Mouse (Mus musculus) liver, adult 2 months (tissue): ENCODE data around the gene Tead2. TPM values are rescaled to one million over a fixed set of nuclear protein-coding genes. Genes with fewer than 3 reads are reported as not detected.

Experiments used
- DNase-seq: peaks from one replicate; pipeline ENCODE4 v3.0.0-alpha.2; 2011; ENCODE audit warnings: low read depth, low spot score; ENCODE audit errors: extremely low read depth
- H3K27ac ChIP-seq: fragments of 200-500 bp; replicated peaks from 2 replicates; pipeline ENCODE4 v1.5.1; 2012; ENCODE audit warnings: low read depth, mild to moderate bottlenecking, control low read depth, inconsistent platforms, low read length; ENCODE audit not compliant: insufficient read depth
- H3K27me3 ChIP-seq: fragments of 200-500 bp; 2 replicates; pipeline ENCODE4 v1.6.1; 2012; ENCODE audit warnings: mild to moderate bottlenecking, moderate library complexity, low read length, inconsistent platforms; ENCODE audit not compliant: control insufficient read depth, insufficient read depth
- H3K36me3 ChIP-seq: fragments of 200-500 bp; 2 replicates; pipeline ENCODE4 v1.6.1; 2012; ENCODE audit warnings: low read length, inconsistent platforms; ENCODE audit not compliant: control insufficient read depth, insufficient read depth
- H3K4me1 ChIP-seq: fragments of 200-500 bp; 2 replicates; pipeline ENCODE4 v1.6.1; 2011; ENCODE audit warnings: low read length; ENCODE audit not compliant: control insufficient read depth, insufficient read depth
- H3K4me3 ChIP-seq: fragments of 200-500 bp; 2 replicates; pipeline ENCODE4 v1.5.1; 2011; ENCODE audit warnings: low read depth, mild to moderate bottlenecking, control low read depth, low read length, moderate library complexity; ENCODE audit not compliant: insufficient read depth
- H3K79me2 ChIP-seq: fragments of 200-500 bp; 2 replicates; pipeline ENCODE4 v1.6.1; 2012; ENCODE audit warnings: inconsistent platforms, mild to moderate bottlenecking, low read length, moderate library complexity; ENCODE audit not compliant: control insufficient read depth, insufficient read depth
- H3K9ac ChIP-seq: fragments of 200-500 bp; 2 replicates; pipeline ENCODE4 v1.6.1; 2012; ENCODE audit warnings: low read depth, mild to moderate bottlenecking, control low read depth, inconsistent platforms, low read length
- CTCF ChIP-seq: fragments of 200-500 bp; IDR thresholded peaks from 2 replicates; pipeline ENCODE4 v1.5.1; 2011; ENCODE audit warnings: low read depth, low read length, control low read depth
- POLR2A ChIP-seq: fragments of 200-500 bp; IDR thresholded peaks from 2 replicates; pipeline ENCODE4 v1.6.1; 2011; ENCODE audit warnings: low read length, control low read depth; ENCODE audit not compliant: insufficient read depth; ENCODE audit errors: extremely low read depth
- WGBS: fragments of 180-500 bp; shearing (Covaris S2); methylation state at CpG from one replicate; pipeline ENCODE4 v1.1.7; 2018; 5-methylcytosine and 5-hydroxymethylcytosine counted together
- polyA plus RNA-seq: library from polyadenylated mRNA; depleted of rRNA; stranded (reverse); fragments of >200 nt; gene quantifications from 2 replicates; pipeline ENCODE4 v1.2.3, GENCODE M21; 2012
- total RNA-seq: library from RNA; depleted of rRNA; stranded (reverse); fragments of >200 nt; gene quantifications from 2 replicates; pipeline ENCODE4 v1.2.3, GENCODE M21; 2014

Gene Tead2
- total and polyA plus RNA-seq, 2 experiments = 1.5 to 2.9 TPM

- no peaks in the 10 kb centered on the region for H3K36me3 ChIP-seq
- no peaks in the 10 kb centered on the region for H3K79me2 ChIP-seq
- no peak overlapping the region for H3K4me3 ChIP-seq
- no peak overlapping the region for H3K9ac ChIP-seq
- DNase-seq = no peak
- 97% methylated on average over 11 of the region's 11 CpGs for WGBS
- H3K4me1 ChIP-seq = peaks cover 4% of the 10 kb centered on the region; the same call in 1 of the 2 replicates
- no peak for TF ChIP-seq POLR2A
- no peak for TF ChIP-seq CTCF
- H3K27ac ChIP-seq = no peak overlapping the region
- peaks cover 4% of the 10 kb centered on the region; the same call in 1 of the 2 replicates for H3K27me3 ChIP-seq
These were observed 16.4 kb downstream of the Tead2 start for GRCm38 (mm10) chr7:45231941-45232340.

GRCm38 (mm10) chr7:45232716-45233465, 17.3 kb downstream of the Tead2 start:
- H3K27me3 ChIP-seq = peaks cover 4% of the 10 kb centered on the region; the same call in 1 of the 2 replicates
- no peak overlapping the region for H3K9ac ChIP-seq
- WGBS = 84% methylated on average over 13 of the region's 13 CpGs
- H3K79me2 ChIP-seq = no peaks in the 10 kb centered on the region
- peaks cover 4% of the 10 kb centered on the region; the same call in 1 of the 2 replicates for H3K4me1 ChIP-seq
- no peak overlapping the region for H3K27ac ChIP-seq
- no peak overlapping the region for H3K4me3 ChIP-seq
- TF ChIP-seq POLR2A = no peak
- TF ChIP-seq CTCF = no peak
- H3K36me3 ChIP-seq = no peaks in the 10 kb centered on the region
- DNase-seq = no peak

- TF ChIP-seq POLR2A (no peak), CTCF (no peak)
- no peak for DNase-seq
- Histone ChIP-seq H3K4me1 (peaks cover 4% of the 10 kb centered on the region; the same call in 1 of the 2 replicates), H3K79me2 (no peaks in the 10 kb centered on the region), H3K27me3 (peaks cover 4% of the 10 kb centered on the region; the same call in 1 of the 2 replicates), H3K4me3 (no peak overlapping the region), H3K27ac (no peak overlapping the region), H3K36me3 (no peaks in the 10 kb centered on the region), H3K9ac (no peak overlapping the region)
- WGBS = 65% methylated on average over 20 of the region's 20 CpGs
These were observed 18.2 kb downstream of the Tead2 start for GRCm38 (mm10) chr7:45233580-45234332.

- H3K4me1 ChIP-seq = peaks cover 4% of the 10 kb centered on the region; the same call in 1 of the 2 replicates
- TF ChIP-seq CTCF (no peak), POLR2A (no peak)
- DNase-seq = no peak
- H3K79me2 ChIP-seq = no peaks in the 10 kb centered on the region
- peaks cover 4% of the 10 kb centered on the region; the same call in 1 of the 2 replicates for H3K27me3 ChIP-seq
- H3K27ac ChIP-seq = no peak overlapping the region
- H3K4me3 ChIP-seq = no peak overlapping the region
- H3K9ac ChIP-seq = no peak overlapping the region
- 41% methylated on average over 29 of the region's 29 CpGs for WGBS
- no peaks in the 10 kb centered on the region for H3K36me3 ChIP-seq
These were observed 18.8 kb downstream of the Tead2 start for GRCm38 (mm10) chr7:45234333-45234841.

GRCm38 (mm10) chr7:45234922-45235571, 19.5 kb downstream of the Tead2 start:
- no peak for TF ChIP-seq CTCF
- no peak for TF ChIP-seq POLR2A
- WGBS = 24% methylated on average over 21 of the region's 21 CpGs
- H3K27me3 ChIP-seq = peaks cover 4% of the 10 kb centered on the region; the same call in 1 of the 2 replicates
- peak; percentile 27 for DNase-seq
- H3K27ac ChIP-seq = no peak overlapping the region
- no peaks in the 10 kb centered on the region for H3K36me3 ChIP-seq
- no peaks in the 10 kb centered on the region for H3K79me2 ChIP-seq
- 0 out of 2 replicates have a peak overlapping the region, but pooled peaks have one; percentile 8 for H3K4me3 ChIP-seq
- peaks cover 4% of the 10 kb centered on the region; the same call in 1 of the 2 replicates for H3K4me1 ChIP-seq
- no peak overlapping the region for H3K9ac ChIP-seq
